Mouse (Mus musculus) forebrain, embryonic 12.5 days (tissue): ENCODE measurements around the gene Sec11a. TPM values are rescaled to one million over a fixed set of nuclear protein-coding genes. Genes with fewer than 3 reads are reported as not detected.

Experiments used
- ATAC-seq: fragments of 200-750 bp; cut with Nextera tagmentation; 2 replicates; pipeline ENCODE4 v1.8.0; 2017; ENCODE audit warnings: moderate TSS enrichment; ENCODE audit not compliant: low FRiP score
- H3K27ac ChIP-seq: fragments of 300-500 bp; sonication (generic); 2 replicates; pipeline ENCODE4 v1.5.1; 2016; ENCODE audit warnings: mild to moderate bottlenecking
- H3K27me3 ChIP-seq: fragments of 300-500 bp; sonication (generic); 2 replicates; pipeline ENCODE4 v1.6.1; 2016; ENCODE audit warnings: mild to moderate bottlenecking
- H3K36me3 ChIP-seq: fragments of 300-500 bp; sonication (generic); replicated peaks from 2 replicates; pipeline ENCODE4 v1.6.1; 2016; ENCODE audit warnings: mild to moderate bottlenecking
- H3K4me1 ChIP-seq: fragments of 300-500 bp; sonication (generic); 2 replicates; pipeline ENCODE4 v1.6.1; 2016
- H3K4me2 ChIP-seq: fragments of 300-500 bp; sonication (generic); 2 replicates; pipeline ENCODE4 v1.6.1; 2016; ENCODE audit warnings: mild to moderate bottlenecking, moderate library complexity
- H3K4me3 ChIP-seq: fragments of 300-500 bp; sonication (generic); replicated peaks from 2 replicates; pipeline ENCODE4 v1.5.1; 2016; ENCODE audit warnings: mild to moderate bottlenecking
- H3K9ac ChIP-seq: fragments of 300-500 bp; sonication (generic); 2 replicates; pipeline ENCODE4 v1.6.1; 2016; ENCODE audit warnings: mild to moderate bottlenecking
- H3K9me3 ChIP-seq: fragments of 300-500 bp; sonication (generic); 2 replicates; pipeline ENCODE4 v1.6.1; 2016
- WGBS: fragments of 180-500 bp; shearing (Covaris S2); methylation state at CpG from one replicate; pipeline ENCODE4 v1.1.7; 2016; 5-methylcytosine and 5-hydroxymethylcytosine counted together
- polyA plus RNA-seq: library from polyadenylated mRNA; unstranded; fragments of >200 nt; fragmentation: Nextera tagmentation; extraction: Ambion mirVana; gene quantifications from 2 replicates; pipeline ENCODE4 v1.2.1, GENCODE M21; 2016

Gene Sec11a
- polyA plus RNA-seq, 1 experiment from 2014 or later = 169 TPM

DNA sequence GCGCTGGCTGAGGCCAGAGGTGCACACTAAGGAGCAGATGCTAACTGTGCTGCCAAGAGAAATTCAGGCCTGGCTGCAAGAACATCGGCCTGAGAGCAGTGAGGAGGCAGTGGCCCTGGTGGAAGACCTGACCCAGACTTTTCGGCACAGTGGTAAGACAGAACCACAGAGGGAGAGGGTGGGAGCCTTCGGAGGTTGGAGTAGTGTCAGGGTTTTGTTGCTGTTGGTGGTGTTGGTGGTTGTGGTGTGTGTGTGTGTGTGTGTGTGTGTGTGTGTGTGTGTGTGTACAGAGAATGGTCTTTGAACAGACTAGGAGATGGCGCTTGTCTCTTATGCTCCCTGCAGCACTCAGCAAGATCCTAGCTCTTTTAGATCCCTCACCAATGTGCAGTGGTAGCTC lies 84.1 kb downstream of the Sec11a start:
- Histone ChIP-seq H3K9ac (0 out of 2 replicates have a peak overlapping the region, but pooled peaks have one; percentile 1), H3K27me3 (no peaks in the 10 kb centered on the region), H3K4me1 (peaks cover 34% of the 10 kb centered on the region), H3K4me3 (0 out of 2 replicates have a peak overlapping the region, but pooled peaks have one; percentile 0), H3K27ac (no peak overlapping the region), H3K4me2 (peak overlapping the region; percentile 22), H3K36me3 (peaks cover 47% of the 10 kb centered on the region), H3K9me3 (no peaks in the 10 kb centered on the region)
- no peak for ATAC-seq
- 86% methylated on average over 5 of the region's 5 CpGs for WGBS

DNA sequence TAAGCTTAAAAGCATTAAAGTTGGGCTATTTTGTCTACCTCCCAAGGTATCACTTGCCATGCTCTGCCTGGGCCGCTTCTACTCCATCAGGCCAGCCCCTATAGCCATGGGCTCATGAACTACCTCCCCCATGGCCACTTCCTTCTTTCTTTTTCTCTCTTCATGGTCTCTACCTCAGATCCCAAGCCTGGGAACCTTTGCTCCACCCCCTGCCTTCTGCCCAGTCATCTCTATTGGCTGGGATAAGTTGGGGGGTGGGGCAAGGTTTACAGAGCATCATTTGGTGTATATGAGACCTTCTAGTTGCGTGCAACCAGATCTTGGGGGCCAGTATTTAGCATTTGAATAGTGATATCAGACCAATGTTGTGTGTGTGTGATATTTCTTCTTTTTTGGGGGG lies 85.1 kb downstream of the Sec11a start:
- Histone ChIP-seq H3K9me3 (no peaks in the 10 kb centered on the region), H3K4me1 (peaks cover 34% of the 10 kb centered on the region), H3K4me2 (peak overlapping the region; percentile 79), H3K27ac (no peak overlapping the region), H3K9ac (no peak overlapping the region), H3K27me3 (no peaks in the 10 kb centered on the region), H3K36me3 (peaks cover 37% of the 10 kb centered on the region), H3K4me3 (no peak overlapping the region)
- WGBS = 90% methylated on average over 2 of the region's 2 CpGs
- no peak for ATAC-seq

DNA sequence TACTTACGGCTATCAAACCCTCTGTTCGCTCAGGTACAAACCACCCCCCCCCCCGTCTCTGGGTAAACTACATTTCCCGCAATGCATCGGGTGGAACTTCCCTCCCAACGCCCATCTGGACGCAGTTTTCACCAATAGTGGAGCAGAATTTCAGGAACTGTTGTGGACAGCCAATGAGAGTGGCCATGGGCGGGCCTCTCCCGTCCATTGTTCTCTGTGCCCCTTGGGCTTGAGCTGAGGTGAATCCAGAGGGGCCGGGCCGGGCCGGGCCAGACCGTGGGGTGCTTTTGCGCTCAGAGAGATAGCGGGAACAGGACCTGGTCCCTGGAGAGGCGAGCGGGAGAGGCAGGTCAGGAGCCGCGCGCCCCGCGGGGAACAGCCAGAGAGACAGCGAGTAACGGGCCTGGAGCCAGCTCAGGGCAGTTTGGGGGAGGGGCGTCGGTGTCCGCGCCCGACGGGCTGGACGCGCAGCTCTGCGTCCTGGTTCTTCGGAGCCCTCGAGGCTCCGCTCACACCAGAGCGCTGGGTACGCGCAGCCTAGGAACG lies 86.8 kb downstream of the Sec11a start, which contains the start of gene Zscan2:
Zscan2 (plus strand) TSS at position 192 of the 546 bp plus-strand sequence.
- Histone ChIP-seq H3K27ac (peak within 1 kb of the TSS; percentile 92), H3K9me3 (no peaks in the 10 kb centered on the region), H3K9ac (peak within 1 kb of the TSS; percentile 80), H3K4me2 (peak within 1 kb of the TSS; percentile 79), H3K36me3 (peaks cover 27% of the 10 kb centered on the region), H3K4me3 (peak within 1 kb of the TSS; percentile 71), H3K4me1 (peaks cover 34% of the 10 kb centered on the region), H3K27me3 (no peaks in the 10 kb centered on the region)
- under 1% methylated on average over 40 of the region's 40 CpGs for whole genome bisulfite sequencing
- peak; percentile 99 for ATAC-seq

DNA sequence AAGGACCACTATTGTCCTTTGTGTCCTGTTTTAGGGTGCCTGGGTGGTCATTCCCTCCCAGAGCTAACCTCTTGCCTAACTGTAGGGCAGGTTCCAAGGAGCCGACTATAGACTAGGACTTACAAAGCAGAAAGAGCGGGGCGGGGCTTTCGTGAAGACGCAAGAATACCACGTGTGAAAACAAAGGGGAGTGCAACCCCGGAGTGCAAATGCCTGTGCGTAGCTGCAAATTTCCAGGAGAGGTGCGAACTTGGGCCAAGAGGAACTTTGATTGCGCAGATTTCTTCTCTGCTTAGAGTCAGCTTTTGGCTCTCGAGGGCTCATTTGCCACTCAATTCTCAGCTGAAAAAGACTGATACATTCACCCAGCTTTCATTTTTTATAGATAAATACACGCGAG lies 87.4 kb downstream of the Sec11a start:
- Histone ChIP-seq H3K27me3 (no peaks in the 10 kb centered on the region), H3K36me3 (peaks cover 21% of the 10 kb centered on the region), H3K4me2 (peak overlapping the region; percentile 79), H3K9me3 (no peaks in the 10 kb centered on the region), H3K27ac (0 out of 2 replicates have a peak overlapping the region, but pooled peaks have one; percentile 92), H3K9ac (peak overlapping the region; percentile 80), H3K4me3 (peak overlapping the region; percentile 71), H3K4me1 (peaks cover 34% of the 10 kb centered on the region)
- under 1% methylated on average over 13 of the region's 13 CpGs for WGBS
- ATAC-seq = peak; percentile 72

DNA sequence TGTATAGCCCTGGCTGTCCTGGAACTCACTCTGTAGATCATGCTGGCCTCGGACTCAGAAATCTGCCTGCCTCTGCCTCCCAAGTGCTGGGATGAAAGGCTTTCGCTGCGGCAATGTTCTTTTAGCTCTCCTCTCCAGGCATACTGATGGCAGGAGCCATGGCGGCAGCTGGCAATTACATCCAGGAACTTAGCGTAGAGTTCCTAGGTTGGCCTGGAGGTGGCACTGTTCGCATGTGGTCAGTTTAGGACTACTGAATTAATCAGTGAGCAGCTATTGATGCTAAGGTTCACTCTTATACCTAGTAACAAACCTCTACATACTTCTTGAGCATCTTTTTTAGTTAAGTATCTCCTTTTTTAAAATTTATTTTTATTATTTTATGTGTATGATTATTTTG lies 90.4 kb downstream of the Sec11a start:
- ATAC-seq = no peak
- no peaks in the 10 kb centered on the region for H3K27me3 ChIP-seq
- peaks cover 9% of the 10 kb centered on the region for H3K4me1 ChIP-seq
- no peak overlapping the region for H3K9ac ChIP-seq
- H3K36me3 ChIP-seq = no peaks in the 10 kb centered on the region
- no peak overlapping the region for H3K27ac ChIP-seq
- no peak overlapping the region for H3K4me2 ChIP-seq
- H3K9me3 ChIP-seq = no peaks in the 10 kb centered on the region
- H3K4me3 ChIP-seq = no peak overlapping the region
- WGBS = 32% methylated on average over 6 of the region's 6 CpGs

DNA sequence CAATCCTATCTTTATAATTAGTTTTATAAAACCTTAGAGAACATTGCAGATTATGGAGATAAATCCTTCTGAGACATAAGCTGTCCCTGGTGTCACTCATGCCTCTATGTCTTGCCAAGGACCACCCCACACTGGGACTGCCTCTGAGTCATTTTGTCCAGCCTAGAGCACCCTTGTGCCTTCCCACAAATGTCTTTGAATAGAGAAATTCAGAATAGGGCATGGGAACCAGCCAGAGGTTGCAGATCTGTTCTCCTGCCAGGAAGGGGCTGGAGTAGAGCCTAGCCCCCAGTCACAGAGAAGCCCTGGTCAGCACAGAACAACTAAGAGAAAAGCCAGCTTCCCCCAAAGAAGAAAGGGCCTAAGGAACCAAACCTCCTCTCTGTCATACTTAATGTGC lies 92.3 kb downstream of the Sec11a start:
- no peak overlapping the region for H3K4me3 ChIP-seq
- H3K4me2 ChIP-seq = no peak overlapping the region
- no peak overlapping the region for H3K9ac ChIP-seq
- H3K9me3 ChIP-seq = no peaks in the 10 kb centered on the region
- ATAC-seq = no peak
- H3K27me3 ChIP-seq = no peaks in the 10 kb centered on the region
- 0 out of 2 replicates have a peak, but pooled peaks cover 2% of the 10 kb centered on the region for H3K4me1 ChIP-seq
- no peak overlapping the region for H3K27ac ChIP-seq
- H3K36me3 ChIP-seq = no peaks in the 10 kb centered on the region

Other genes starting within 250 kb of the Sec11a start
- 30.8 and 31.6 TPM in 2 replicates for gene Iqgap1, start 121.8 kb downstream of the Sec11a start, polyA plus RNA-seq
- gene Zscan2, start 86.9 kb downstream of the Sec11a start, polyA plus RNA-seq = 3.7 and 4.5 TPM in 2 replicates
- 40.6 and 46.5 TPM in 2 replicates for gene Wdr73, start 46.5 kb downstream of the Sec11a start, polyA plus RNA-seq
- gene Nmb, start 42.7 kb downstream of the Sec11a start, polyA plus RNA-seq = 7.8 and 8.6 TPM in 2 replicates
- gene Zfp592, start 45.9 kb upstream of the Sec11a start, polyA plus RNA-seq = 12.1 and 14.3 TPM in 2 replicates
- gene Alpk3, start 109.8 kb upstream of the Sec11a start, polyA plus RNA-seq = 0.08 TPM in 2 replicates
- not detected in 2 replicates for gene Slc28a1, start 167.0 kb upstream of the Sec11a start, polyA plus RNA-seq